Mouse (Mus musculus): ENCODE data around the gene Tnfaip8l1. TPM values are rescaled to one million over a fixed set of nuclear protein-coding genes. Genes with fewer than 3 reads are reported as not detected.

Tnfaip8l1 gene
- polyA plus RNA-seq, 1 experiment from 2014 or later, result 11.0 TPM

DNA sequence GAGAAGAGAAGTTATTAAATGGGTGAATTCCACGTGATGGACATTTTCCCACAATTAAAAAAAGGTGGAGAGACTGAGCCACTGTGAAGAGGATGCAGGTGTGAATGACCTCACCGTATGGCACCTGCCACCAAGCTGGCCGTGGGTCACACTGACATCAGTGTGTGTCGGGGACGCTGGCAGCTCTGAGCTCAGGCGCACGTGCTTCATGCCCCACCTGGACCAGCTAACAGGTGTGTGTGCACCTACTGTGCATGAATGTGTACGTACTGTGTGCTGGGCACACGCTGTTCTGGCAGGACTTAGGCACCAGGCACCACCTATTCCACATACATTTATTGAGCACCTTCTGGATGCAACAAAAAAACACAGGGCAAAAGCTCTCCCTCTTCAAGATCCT, 17.7 kb upstream of the Tnfaip8l1 start:
- peaks cover 9% of the 10 kb centered on the region for H3K4me1 ChIP-seq (ENCODE audit: control insufficient read depth, insufficient read depth, low read length)
- no peaks in the 10 kb centered on the region for H3K9me3 ChIP-seq (ENCODE audit: control insufficient read depth, low read length)
- H3K4me3 ChIP-seq (ENCODE audit: low read depth, low read length), result no peak overlapping the region
- 77% methylated on average over 9 of the region's 9 CpGs for WGBS
- H3K27me3 ChIP-seq (ENCODE audit: control insufficient read depth, insufficient read depth, low read length), result peaks cover 49% of the 10 kb centered on the region
- H3K27ac ChIP-seq (ENCODE audit: low read depth, low read length), result no peak overlapping the region
- no peak overlapping the region for H3K4me2 ChIP-seq (ENCODE audit: low read depth)
- DNase-seq (ENCODE audit: low spot score), result no peak
- no peak for ATAC-seq (ENCODE audit: insufficient read depth, low FRiP score, low TSS enrichment)
- no peaks in the 10 kb centered on the region for H3K36me3 ChIP-seq (ENCODE audit: control insufficient read depth, insufficient read depth, low read length)
- H3K9ac ChIP-seq (ENCODE audit: low read length), result no peak overlapping the region

DNA sequence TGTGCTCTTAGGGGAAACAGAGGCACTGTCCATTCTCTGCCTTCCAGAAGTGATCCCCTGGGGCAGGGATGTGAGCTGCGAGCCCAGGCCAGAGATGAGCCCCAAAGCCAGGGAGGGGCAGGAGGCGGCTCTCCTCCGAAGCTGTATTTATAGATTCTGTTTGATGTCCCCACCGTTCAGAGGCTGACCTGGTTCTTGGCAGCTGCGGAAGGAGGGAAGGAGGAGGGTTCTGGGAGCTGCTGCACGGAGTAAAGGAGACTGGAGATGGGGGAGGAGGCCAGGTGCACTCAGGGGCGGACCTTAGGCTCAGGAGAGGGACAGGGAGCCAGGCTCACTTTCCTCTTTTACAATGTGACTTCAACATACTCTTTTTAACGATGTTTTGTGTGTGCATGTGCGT, 16.1 kb upstream of the Tnfaip8l1 start:
- 18% methylated on average over 9 of the region's 9 CpGs for WGBS

DNA sequence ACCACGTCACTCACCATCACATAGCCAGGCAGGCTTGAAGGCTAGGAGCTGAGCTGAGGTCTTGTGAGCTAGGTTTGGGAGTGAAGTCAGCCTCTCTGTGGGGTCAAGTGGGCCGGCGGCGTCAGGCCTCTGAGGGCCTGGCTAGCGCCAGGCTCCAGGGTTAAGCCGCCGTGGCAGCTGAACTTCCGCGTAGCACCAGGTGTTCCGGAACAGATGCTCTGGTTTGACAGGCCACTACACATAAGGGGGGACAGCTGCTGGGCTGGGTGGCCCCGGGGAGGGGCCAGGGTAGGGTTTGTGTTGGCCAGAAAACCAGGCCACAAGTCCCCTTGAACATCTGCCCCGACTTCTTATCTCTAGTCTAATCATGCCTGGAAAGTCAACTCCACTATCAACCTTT, 14.9 kb upstream of the Tnfaip8l1 start:
- peaks cover 33% of the 10 kb centered on the region for H3K27me3 ChIP-seq (ENCODE audit: control insufficient read depth, insufficient read depth, low read length)
- no peaks in the 10 kb centered on the region for H3K36me3 ChIP-seq (ENCODE audit: control insufficient read depth, insufficient read depth, low read length)
- H3K9me3 ChIP-seq (ENCODE audit: control insufficient read depth, low read length), result no peaks in the 10 kb centered on the region
- 58% methylated on average over 12 of the region's 12 CpGs for WGBS
- no peak for ATAC-seq (ENCODE audit: insufficient read depth, low FRiP score, low TSS enrichment)
- no peak overlapping the region for H3K27ac ChIP-seq (ENCODE audit: low read depth, low read length)
- peaks cover 2% of the 10 kb centered on the region for H3K4me1 ChIP-seq (ENCODE audit: control insufficient read depth, insufficient read depth, low read length)
- no peak overlapping the region for H3K4me2 ChIP-seq (ENCODE audit: low read depth)
- H3K4me3 ChIP-seq (ENCODE audit: low read depth, low read length), result no peak overlapping the region
- H3K9ac ChIP-seq (ENCODE audit: low read length), result no peak overlapping the region
- DNase-seq (ENCODE audit: low spot score), result no peak

More for the DNA sequence above, 16.1 kb upstream of the Tnfaip8l1 start:
- H3K4me2 ChIP-seq (ENCODE audit: low read depth), result no peak overlapping the region
- DNase-seq (ENCODE audit: low spot score) (no peak), ATAC-seq (ENCODE audit: insufficient read depth, low FRiP score, low TSS enrichment) (no peak)
- H3K9ac ChIP-seq (ENCODE audit: low read length), result no peak overlapping the region
- H3K27me3 ChIP-seq (ENCODE audit: control insufficient read depth, insufficient read depth, low read length), result peaks cover 42% of the 10 kb centered on the region
- H3K9me3 ChIP-seq (ENCODE audit: control insufficient read depth, low read length), result no peaks in the 10 kb centered on the region
- no peak overlapping the region for H3K27ac ChIP-seq (ENCODE audit: low read depth, low read length)
- H3K4me3 ChIP-seq (ENCODE audit: low read depth, low read length), result no peak overlapping the region
- H3K4me1 ChIP-seq (ENCODE audit: control insufficient read depth, insufficient read depth, low read length), result peaks cover 8% of the 10 kb centered on the region
- H3K36me3 ChIP-seq (ENCODE audit: control insufficient read depth, insufficient read depth, low read length), result no peaks in the 10 kb centered on the region

DNA sequence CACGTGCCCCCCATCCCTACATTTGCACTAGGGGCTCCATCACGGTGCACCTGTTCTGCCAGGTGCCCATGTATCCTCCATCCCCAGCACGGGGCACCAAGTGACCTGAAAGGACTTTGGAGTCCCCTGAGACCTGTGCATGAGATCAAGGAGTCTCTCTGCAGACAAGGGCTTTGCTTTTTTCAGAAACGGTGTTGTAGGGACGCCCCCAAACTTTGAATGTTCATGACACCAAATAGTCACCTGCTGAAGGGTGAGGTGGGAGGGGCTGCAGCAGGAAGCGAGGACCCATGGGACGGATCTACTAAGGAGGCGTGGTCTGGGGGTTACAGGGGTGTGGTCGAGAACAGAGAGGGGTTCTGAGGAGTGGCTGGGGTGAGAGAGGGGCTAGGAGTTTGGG, 14.0 kb upstream of the Tnfaip8l1 start:
- Histone ChIP-seq H3K4me3 (ENCODE audit: low read depth, low read length) (0 out of 2 replicates have a peak overlapping the region, but pooled peaks have one; percentile 19), H3K9me3 (ENCODE audit: control insufficient read depth, low read length) (no peaks in the 10 kb centered on the region), H3K27ac (ENCODE audit: low read depth, low read length) (no peak overlapping the region), H3K36me3 (ENCODE audit: control insufficient read depth, insufficient read depth, low read length) (no peaks in the 10 kb centered on the region), H3K4me1 (ENCODE audit: control insufficient read depth, insufficient read depth, low read length) (no peaks in the 10 kb centered on the region), H3K9ac (ENCODE audit: low read length) (no peak overlapping the region; the same call in 1 of the 2 replicates), H3K4me2 (ENCODE audit: low read depth) (no peak overlapping the region; the same call in 1 of the 2 replicates), H3K27me3 (ENCODE audit: control insufficient read depth, insufficient read depth, low read length) (peaks cover 33% of the 10 kb centered on the region)
- WGBS, result 17% methylated on average over 9 of the region's 9 CpGs
- DNase-seq (ENCODE audit: low spot score) (no peak), ATAC-seq (ENCODE audit: insufficient read depth, low FRiP score, low TSS enrichment) (no peak)

DNA sequence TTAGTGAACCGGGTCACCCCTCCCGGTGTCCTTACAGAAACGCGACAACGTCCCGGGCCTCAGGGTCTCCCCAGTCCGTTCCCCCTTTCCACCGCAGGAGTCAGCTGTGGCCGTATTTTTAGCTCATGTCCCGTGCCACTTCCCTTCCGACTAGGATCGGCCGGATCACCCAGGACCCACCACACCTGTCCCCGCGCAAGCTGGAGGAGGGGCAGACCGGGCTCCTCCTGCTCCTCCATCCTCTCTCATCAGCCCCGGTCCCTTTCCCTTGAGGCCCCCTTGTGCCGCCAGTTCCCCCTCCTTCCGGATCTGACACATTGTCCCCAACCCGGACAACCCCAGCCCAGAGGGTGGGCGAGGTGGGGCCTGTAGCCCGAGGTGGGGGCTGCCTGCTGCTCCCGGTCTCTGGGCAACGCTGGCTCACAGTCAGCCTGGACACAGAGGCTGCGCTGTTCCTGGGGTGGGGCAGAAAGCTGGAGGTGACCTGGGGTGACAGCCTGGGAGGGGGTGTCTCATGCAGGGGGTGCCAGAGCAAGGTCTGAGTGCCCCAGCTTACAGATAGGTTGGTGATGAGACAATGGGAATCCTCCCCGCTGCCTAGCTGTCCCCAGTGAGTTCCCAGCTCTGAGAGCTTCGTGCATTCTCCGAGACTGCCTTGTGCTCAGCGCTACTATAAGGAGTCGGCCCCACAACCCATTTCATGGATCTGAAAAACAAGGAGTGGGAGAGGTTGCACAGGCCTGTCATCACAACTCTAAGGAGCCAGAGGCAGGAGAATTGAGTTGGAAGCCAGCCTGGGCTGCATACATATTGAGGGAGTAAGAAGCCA, 13.3 kb upstream of the Tnfaip8l1 start:
- Histone ChIP-seq H3K27me3 (ENCODE audit: control insufficient read depth, insufficient read depth, low read length) (peaks cover 33% of the 10 kb centered on the region), H3K4me3 (ENCODE audit: low read depth, low read length) (0 out of 2 replicates have a peak overlapping the region, but pooled peaks have one; percentile 19)

DNA sequence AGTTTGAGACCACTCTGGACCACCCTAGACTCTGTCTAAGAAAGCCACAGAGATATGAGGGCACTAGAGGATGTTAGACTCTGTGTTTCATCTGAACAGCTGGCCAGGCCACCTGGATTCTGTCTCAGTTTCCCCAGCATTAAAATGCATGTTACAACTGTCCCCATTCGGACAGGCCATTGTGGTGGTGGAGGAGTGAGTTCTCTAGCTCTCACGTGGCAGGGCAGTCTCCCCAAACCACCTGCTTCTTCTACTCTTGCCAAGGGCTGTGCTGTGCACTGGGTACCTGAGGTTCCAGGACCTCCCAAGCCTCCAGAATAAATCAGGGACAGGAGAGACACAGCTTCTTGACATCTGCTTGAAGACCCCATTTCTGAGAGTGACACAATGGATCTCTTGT, 12.4 kb upstream of the Tnfaip8l1 start:
- peaks cover 33% of the 10 kb centered on the region for H3K27me3 ChIP-seq (ENCODE audit: control insufficient read depth, insufficient read depth, low read length)
- H3K9ac ChIP-seq (ENCODE audit: low read length), result no peak overlapping the region
- no peak overlapping the region for H3K4me2 ChIP-seq (ENCODE audit: low read depth)
- DNase-seq (ENCODE audit: low spot score), result no peak
- H3K27ac ChIP-seq (ENCODE audit: low read depth, low read length), result no peak overlapping the region
- H3K4me3 ChIP-seq (ENCODE audit: low read depth, low read length), result no peak overlapping the region
- WGBS, result 42% methylated on average over 2 of the region's 2 CpGs
- no peaks in the 10 kb centered on the region for H3K36me3 ChIP-seq (ENCODE audit: control insufficient read depth, insufficient read depth, low read length)
- no peak for ATAC-seq (ENCODE audit: insufficient read depth, low FRiP score, low TSS enrichment)
- H3K9me3 ChIP-seq (ENCODE audit: control insufficient read depth, low read length), result no peaks in the 10 kb centered on the region
- peaks cover 7% of the 10 kb centered on the region; the same call in 1 of the 2 replicates for H3K4me1 ChIP-seq (ENCODE audit: control insufficient read depth, insufficient read depth, low read length)

More for the DNA sequence above, 13.3 kb upstream of the Tnfaip8l1 start:
- WGBS, result 2% methylated on average over 30 of the region's 30 CpGs
- DNase-seq (ENCODE audit: low spot score), result no peak
- peak overlapping the region; percentile 31 for H3K9ac ChIP-seq (ENCODE audit: low read length)
- no peaks in the 10 kb centered on the region for H3K9me3 ChIP-seq (ENCODE audit: control insufficient read depth, low read length)
- H3K27ac ChIP-seq (ENCODE audit: low read depth, low read length), result no peak overlapping the region
- peak overlapping the region; percentile 41 for H3K4me2 ChIP-seq (ENCODE audit: low read depth)
- H3K36me3 ChIP-seq (ENCODE audit: control insufficient read depth, insufficient read depth, low read length), result no peaks in the 10 kb centered on the region
- H3K4me1 ChIP-seq (ENCODE audit: control insufficient read depth, insufficient read depth, low read length), result peaks cover 6% of the 10 kb centered on the region; the same call in 1 of the 2 replicates
- 0 out of 2 replicates have a peak, but pooled peaks have one; percentile 1 for ATAC-seq (ENCODE audit: insufficient read depth, low FRiP score, low TSS enrichment)

DNA sequence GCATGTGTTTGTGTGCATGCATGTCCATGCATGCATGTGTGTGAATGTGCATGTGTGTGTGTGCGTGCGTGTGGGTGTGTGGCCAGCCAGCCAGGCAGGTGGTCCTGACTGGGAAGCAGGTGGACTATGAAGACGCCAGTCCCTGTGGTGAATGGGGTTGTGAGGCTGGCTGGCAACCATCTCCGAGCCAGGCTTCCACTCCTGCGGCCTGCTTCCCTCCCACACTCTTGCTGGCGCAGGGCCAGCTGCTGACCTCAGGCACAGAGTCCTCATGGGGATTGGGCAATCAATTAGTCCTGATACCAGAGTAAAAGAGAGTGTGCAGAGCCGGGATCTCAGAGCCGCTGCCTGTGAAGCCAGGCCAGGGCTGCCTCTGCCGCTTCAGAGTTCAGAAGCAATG, 8.6 kb upstream of the Tnfaip8l1 start:
- peak; percentile 83 for DNase-seq (ENCODE audit: low spot score)
- Histone ChIP-seq H3K9me3 (ENCODE audit: control insufficient read depth, low read length) (no peaks in the 10 kb centered on the region), H3K4me2 (ENCODE audit: low read depth) (no peak overlapping the region), H3K4me1 (ENCODE audit: control insufficient read depth, insufficient read depth, low read length) (peaks cover 7% of the 10 kb centered on the region; the same call in 1 of the 2 replicates), H3K27me3 (ENCODE audit: control insufficient read depth, insufficient read depth, low read length) (peaks cover 20% of the 10 kb centered on the region), H3K4me3 (ENCODE audit: low read depth, low read length) (no peak overlapping the region), H3K36me3 (ENCODE audit: control insufficient read depth, insufficient read depth, low read length) (no peaks in the 10 kb centered on the region), H3K9ac (ENCODE audit: low read length) (no peak overlapping the region), H3K27ac (ENCODE audit: low read depth, low read length) (no peak overlapping the region)
- peak; percentile 74; the same call in 1 of the 2 replicates for ATAC-seq (ENCODE audit: insufficient read depth, low FRiP score, low TSS enrichment)
- 47% methylated on average over 9 of the region's 9 CpGs for WGBS

DNA sequence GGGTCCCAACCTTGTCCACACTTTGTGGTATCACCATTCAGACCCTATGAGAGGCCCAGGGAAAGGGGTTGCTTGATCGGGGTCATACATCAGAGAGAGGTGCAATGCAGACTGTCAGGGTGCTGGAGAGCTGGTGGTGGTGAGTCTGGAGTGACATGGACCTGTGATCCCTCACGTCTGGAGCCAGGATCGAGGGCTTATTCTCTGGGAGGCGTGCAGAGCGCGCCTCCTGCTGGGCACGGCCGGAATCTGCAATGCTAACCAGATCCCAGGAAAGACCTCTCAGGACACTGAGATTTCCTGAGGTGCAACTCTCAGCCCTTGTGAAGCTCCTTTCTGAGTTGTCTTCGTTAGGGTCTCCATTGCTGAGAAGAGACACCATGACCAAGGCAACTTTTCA, 2.5 kb upstream of the Tnfaip8l1 start:
- WGBS, result 5% methylated on average over 9 of the region's 9 CpGs
- peak; percentile 83 for DNase-seq (ENCODE audit: low spot score)
- no peak for ATAC-seq (ENCODE audit: insufficient read depth, low FRiP score, low TSS enrichment)
- no peaks in the 10 kb centered on the region for H3K9me3 ChIP-seq (ENCODE audit: control insufficient read depth, low read length)
- H3K27ac ChIP-seq (ENCODE audit: low read depth, low read length), result no peak overlapping the region
- no peak overlapping the region for H3K4me3 ChIP-seq (ENCODE audit: low read depth, low read length)
- H3K4me1 ChIP-seq (ENCODE audit: control insufficient read depth, insufficient read depth, low read length), result peaks cover 7% of the 10 kb centered on the region; the same call in 1 of the 2 replicates
- H3K4me2 ChIP-seq (ENCODE audit: low read depth), result no peak overlapping the region
- H3K9ac ChIP-seq (ENCODE audit: low read length), result no peak overlapping the region
- no peaks in the 10 kb centered on the region for H3K36me3 ChIP-seq (ENCODE audit: control insufficient read depth, insufficient read depth, low read length)
- 0 out of 2 replicates have a peak, but pooled peaks cover 4% of the 10 kb centered on the region for H3K27me3 ChIP-seq (ENCODE audit: control insufficient read depth, insufficient read depth, low read length)

All from neural tube, embryonic 11.5 days (tissue).